ENCODE assay signal across 13 mouse cellular contexts in the genomic region with DNA sequence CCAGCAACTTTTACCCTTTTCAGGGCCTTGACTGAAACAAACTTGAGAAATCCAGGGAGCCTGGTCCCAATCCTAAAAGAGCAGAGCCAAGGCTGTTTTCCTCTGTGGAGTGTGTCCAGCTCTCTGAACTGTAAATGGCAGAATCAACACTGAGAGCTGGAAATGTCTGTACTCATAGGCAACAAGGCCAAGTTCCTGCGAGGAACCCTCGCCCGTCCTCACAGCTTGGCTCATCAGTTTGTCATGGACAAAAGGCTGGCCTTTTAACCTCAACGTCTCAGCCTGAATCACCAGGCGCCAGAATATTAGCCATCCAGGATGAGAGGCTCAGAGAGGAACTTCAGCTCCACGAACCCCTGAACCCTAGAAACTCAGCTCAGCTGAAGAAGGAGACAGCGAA. TPM values are rescaled to one million over a fixed set of nuclear protein-coding genes. Genes with fewer than 3 reads are reported as not detected.
DNase-seq lines count a peak whose midpoint lies in the region; ATAC-seq lines count a peak whose summit lies in the region.
"Had no signal": no experiment of that assay in that cellular context is flagged by ENCODE, and none has a peak within 500 bp of the region (broad histone marks: within the 10 kb centered on the region; RNA-seq: fewer than 3 reads in every experiment).

No protein-coding gene starts in this region.

- no peak overlapping the region for H3K4me3 ChIP-seq in kidney, embryonic 16.5 days (ENCODE audit: low read length)
- H3K4me3 ChIP-seq in brown adipose tissue, adult 24 weeks (ENCODE audit: insufficient read depth, low read depth, low read length): no peak overlapping the region
- H3K4me3 ChIP-seq in neural tube, embryonic 13.5 days: no peak overlapping the region
- no peak overlapping the region for H3K4me3 ChIP-seq in liver, embryonic 12.5 days
- H3K4me3 ChIP-seq: erythroblast, embryonic 14.5 days had no signal

- peak overlapping the region; percentile 33; the same call in 1 of the 2 replicates for H3K27ac ChIP-seq in kidney, embryonic 16.5 days (ENCODE audit: low read length)
- peak overlapping the region; percentile 41 for H3K27ac ChIP-seq in brown adipose tissue, adult 24 weeks (replicated peaks; ENCODE audit: low read depth, low read length)
- peak overlapping the region; percentile 88 for H3K27ac ChIP-seq in neural tube, embryonic 13.5 days (replicated peaks)
- H3K27ac ChIP-seq in liver, embryonic 12.5 days: no peak overlapping the region

- peaks cover 49% of the 10 kb centered on the region for H3K4me1 ChIP-seq in kidney, embryonic 16.5 days (ENCODE audit: insufficient read depth, low read length)
- peaks cover 27% of the 10 kb centered on the region for H3K4me1 ChIP-seq in brown adipose tissue, adult 24 weeks (ENCODE audit: control insufficient read depth, insufficient read depth, insufficient read length, low read length)
- H3K4me1 ChIP-seq in neural tube, embryonic 13.5 days (replicated peaks): peaks cover 90% of the 10 kb centered on the region
- peaks cover 5% of the 10 kb centered on the region; the same call in 1 of the 2 replicates for H3K4me1 ChIP-seq in liver, embryonic 12.5 days

- DNase-seq in gastrocnemius, adult 18-20 months (ENCODE audit: low spot score): peak; percentile 50
- no peak for DNase-seq in gastrocnemius, postnatal 4 days (ENCODE audit: low spot score in 2 of 2)
- DNase-seq in kidney, adult 11 months: no peak
- DNase-seq in right cerebral cortex, adult 2 months (ENCODE audit: low spot score in 2 of 2): no peak
- DNase-seq: B cell, adult 2 months; cerebellum, adult 9-10 months; lung, adult 18-20 months had no signal

- WGBS in kidney, embryonic 16.5 days: 40% methylated on average over 7 of the region's 7 CpGs
- WGBS in neural tube, embryonic 13.5 days: 24% methylated on average over 7 of the region's 7 CpGs
- 56% methylated on average over 7 of the region's 7 CpGs for WGBS in liver, embryonic 12.5 days (ENCODE audit: insufficient replicate concordance)

- H3K9ac ChIP-seq in kidney, embryonic 16.5 days (replicated peaks; ENCODE audit: low read length): 0 out of 2 replicates have a peak overlapping the region, but pooled peaks have one; percentile 5
- no peak overlapping the region for H3K9ac ChIP-seq in neural tube, embryonic 13.5 days
- H3K9ac ChIP-seq in liver, embryonic 12.5 days: no peak overlapping the region

- H3K36me3 ChIP-seq in kidney, embryonic 16.5 days (ENCODE audit: insufficient read depth, low read length): peaks cover 5% of the 10 kb centered on the region; the same call in 1 of the 2 replicates
- H3K36me3 ChIP-seq in neural tube, embryonic 13.5 days: 0 out of 2 replicates have a peak, but pooled peaks cover 2% of the 10 kb centered on the region
- no peaks in the 10 kb centered on the region for H3K36me3 ChIP-seq in liver, embryonic 12.5 days

- H3K9me3 ChIP-seq in kidney, embryonic 16.5 days (ENCODE audit: low read length): no peaks in the 10 kb centered on the region
- H3K9me3 ChIP-seq in neural tube, embryonic 13.5 days: no peaks in the 10 kb centered on the region
- H3K9me3 ChIP-seq in liver, embryonic 12.5 days (replicated peaks): no peaks in the 10 kb centered on the region

- no peak overlapping the region for H3K4me2 ChIP-seq in kidney, embryonic 16.5 days (replicated peaks; ENCODE audit: low read depth, low read length)
- H3K4me2 ChIP-seq in neural tube, embryonic 13.5 days: peak overlapping the region; percentile 21; the same call in 1 of the 2 replicates
- no peak overlapping the region for H3K4me2 ChIP-seq in liver, embryonic 12.5 days

- H3K27me3 ChIP-seq in kidney, embryonic 16.5 days (ENCODE audit: insufficient read depth, low read length): no peaks in the 10 kb centered on the region
- no peaks in the 10 kb centered on the region for H3K27me3 ChIP-seq in neural tube, embryonic 13.5 days
- H3K27me3 ChIP-seq in liver, embryonic 12.5 days (replicated peaks): no peaks in the 10 kb centered on the region

- no peak for ATAC-seq in kidney, embryonic 16.5 days (ENCODE audit: low FRiP score, low TSS enrichment)
- ATAC-seq in neural tube, embryonic 13.5 days (ENCODE audit: low read depth): no peak
- ATAC-seq in liver, embryonic 12.5 days: no peak

RNA-seq across cellular contexts. Expression of a gene that starts 14.7 kb away (rescaled TPM):
- total RNA-seq in gastrocnemius, adult 18-20 months (2021): 1 to 10 TPM; 1.1 to 1.6 TPM
- 10 to 100 TPM; 26.3 to 26.9 TPM for total RNA-seq in gastrocnemius, postnatal 4 days (2021)
- polyA plus RNA-seq in kidney, embryonic 16.5 days (2015; fragmentation: Nextera tagmentation; extraction: Ambion mirVana): 35.0 and 47.0 TPM in 2 replicates
- 136 and 163 TPM in 2 replicates for polyA plus RNA-seq in brown adipose tissue, adult 24 weeks (2012; ENCODE audit: insufficient read depth, insufficient read length, missing spikeins)
- polyA plus RNA-seq in neural tube, embryonic 13.5 days (2015; fragmentation: Nextera tagmentation; extraction: Ambion mirVana): 41.8 and 43.5 TPM in 2 replicates
- polyA plus RNA-seq in liver, embryonic 12.5 days (2016; fragmentation: Nextera tagmentation; extraction: Ambion mirVana): 6.2 and 6.4 TPM in 2 replicates
- total RNA-seq: hematopoietic stem cell, adult 5-6 weeks had no signal
